20 mouse cellular contexts compared by ENCODE assay signal in the genomic region with DNA sequence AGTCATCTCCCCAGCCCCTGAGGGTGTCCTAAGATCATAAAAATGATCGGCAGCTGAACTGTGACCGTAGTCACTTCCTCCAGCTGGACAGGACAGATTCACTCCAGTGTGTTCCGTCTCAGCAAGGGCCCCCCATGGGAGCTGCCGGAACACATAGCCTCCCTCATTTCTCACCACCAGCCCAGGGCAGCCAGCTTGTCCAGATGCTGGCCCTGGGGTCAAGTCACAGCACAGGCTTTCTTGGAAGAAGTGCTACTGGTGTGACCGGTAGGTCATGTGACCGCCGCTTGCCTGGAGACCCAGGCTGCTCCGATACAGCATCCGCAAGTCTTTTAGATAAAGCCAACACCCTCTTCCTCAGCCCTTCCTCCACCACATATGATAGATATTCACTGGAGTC. TPM values are rescaled to one million over a fixed set of nuclear protein-coding genes. Genes with fewer than 3 reads are reported as not detected.
"Had no signal": no experiment of that assay in that cellular context is flagged by ENCODE, and none has a peak within 500 bp of the region (broad histone marks: within the 10 kb centered on the region; RNA-seq: fewer than 3 reads in every experiment).

No protein-coding gene starts in this region.

- H3K4me3 ChIP-seq: left cerebral cortex, adult 2 months; liver, embryonic 13.5 days; midbrain, embryonic 10.5 days; midbrain, embryonic 13.5 days; myocyte; neural tube, embryonic 13.5 days had no signal

- H3K9ac ChIP-seq: liver, embryonic 13.5 days; midbrain, embryonic 13.5 days; neural tube, embryonic 13.5 days had no signal

- H3K27me3 ChIP-seq: liver, embryonic 13.5 days; midbrain, embryonic 13.5 days; neural tube, embryonic 13.5 days had no signal

- H3K9me3 ChIP-seq: liver, embryonic 13.5 days; midbrain, embryonic 10.5 days; midbrain, embryonic 13.5 days; neural tube, embryonic 13.5 days had no signal

- H3K4me2 ChIP-seq: liver, embryonic 13.5 days; midbrain, embryonic 13.5 days; neural tube, embryonic 13.5 days had no signal

- H3K4me1 ChIP-seq: midbrain, embryonic 10.5 days; midbrain, embryonic 13.5 days; neural tube, embryonic 13.5 days had no signal

- H3K27ac ChIP-seq: left cerebral cortex, adult 2 months; liver, embryonic 13.5 days; midbrain, embryonic 10.5 days; midbrain, embryonic 13.5 days; neural tube, embryonic 13.5 days; stomach, postnatal 0 days had no signal

- ATAC-seq: hindbrain, embryonic 16.5 days; intestine, postnatal 0 days; midbrain, embryonic 13.5 days; midbrain, embryonic 16.5 days had no signal

- DNase-seq: layer of hippocampus, postnatal 36 days; liver, embryonic 13.5 days; lung, adult 2 months; lung, postnatal 14 days; lung, postnatal 4 days; retina, postnatal 1 day; thymus, adult 2 months; thymus, postnatal 14 days; thymus, postnatal 4 days had no signal

- H3K36me3 ChIP-seq: liver, embryonic 13.5 days; midbrain, embryonic 10.5 days; midbrain, embryonic 13.5 days; neural tube, embryonic 13.5 days had no signal

RNA-seq across cellular contexts. Expression of gene Cyp2w1, which starts 38.9 kb away (rescaled TPM):
- polyA plus RNA-seq: hindbrain, embryonic 16.5 days; limb, embryonic 11.5 days; liver, adult 2 months; liver, embryonic 13.5 days; midbrain, embryonic 10.5 days; midbrain, embryonic 13.5 days; midbrain, embryonic 16.5 days; myocyte; neural tube, embryonic 13.5 days had no signal
